Mouse (Mus musculus) megakaryocyte-erythroid progenitor cell, adult 5 weeks (primary cell): ENCODE results near the gene Ccdc71. TPM values are rescaled to one million over a fixed set of nuclear protein-coding genes. Genes with fewer than 3 reads are reported as not detected.

Source experiments
- polyA plus RNA-seq: library from polyadenylated mRNA; stranded (reverse); fragments of >175 nt; gene quantifications from 2 replicates; pipeline ENCODE4 v1.2.3, GENCODE M21; 2012

Ccdc71 gene
- 13.1 and 13.7 TPM in 2 replicates for polyA plus RNA-seq

DNA sequence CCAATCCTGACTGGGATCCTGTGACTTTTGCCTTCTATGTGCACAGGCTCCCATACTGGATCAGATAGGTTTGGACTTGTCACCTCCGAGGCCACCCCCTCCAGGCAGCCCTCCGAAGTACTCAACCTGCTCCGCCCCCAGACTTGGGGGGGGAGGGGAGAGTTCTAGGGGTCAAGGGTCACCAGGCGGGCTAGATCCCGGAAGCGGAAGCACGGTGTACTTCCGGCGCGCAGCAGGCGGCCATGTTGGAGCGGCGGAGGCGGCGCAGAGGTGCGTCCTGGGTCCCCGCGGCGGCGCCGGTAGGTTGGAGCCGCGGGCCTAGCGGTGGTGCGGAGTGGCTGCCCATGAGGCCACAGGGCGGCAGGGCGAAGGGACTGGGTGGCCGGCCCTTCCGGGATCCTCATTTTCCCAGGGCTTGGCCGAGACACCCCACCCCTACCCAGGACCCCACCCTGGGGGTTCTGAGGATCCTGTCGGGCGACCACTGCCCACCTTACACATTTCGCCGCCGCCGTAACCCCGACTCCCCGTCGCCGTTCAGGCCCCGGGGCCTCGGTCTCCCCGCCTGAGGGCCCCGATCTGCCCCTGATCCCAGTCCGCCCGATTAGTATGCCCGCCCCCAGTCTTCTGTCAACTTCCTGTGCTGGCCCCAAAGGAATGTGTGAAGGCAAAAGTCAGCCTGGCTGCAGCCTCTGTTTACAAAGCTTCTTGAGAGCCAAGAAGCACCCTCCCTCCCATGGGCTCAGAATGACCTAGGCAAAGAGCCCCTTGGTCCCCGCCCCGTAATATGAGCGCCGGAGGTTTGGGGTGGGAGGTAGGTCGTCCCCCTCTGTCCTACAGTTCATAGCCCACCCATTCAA lies at the start of gene Ccdc71:
TSS of gene Ccdc71 (plus strand) at position 209 of the 860 bp plus-strand sequence.

DNA sequence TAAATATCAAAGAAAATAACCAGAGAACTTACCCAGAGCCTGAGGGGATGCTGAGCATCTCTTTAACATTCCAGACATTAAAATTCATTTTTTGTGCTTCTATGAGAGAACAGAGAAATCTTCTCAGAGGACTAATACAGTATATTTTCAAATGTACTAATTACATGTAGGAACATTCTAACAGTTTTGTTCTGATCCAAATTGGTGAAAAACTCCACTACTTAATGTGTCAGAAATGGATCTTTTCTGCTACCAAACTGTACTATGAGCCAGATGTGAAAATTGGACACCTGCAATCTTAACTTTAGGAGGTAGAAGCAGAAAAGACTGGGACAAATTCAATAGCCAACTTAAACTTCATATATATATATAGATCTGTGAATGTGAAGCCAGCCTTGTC lies 31.9 kb upstream of the Ccdc71 start, which contains the start of gene Ccdc36:
TSS of gene Ccdc36 (minus strand) at position 101 of the 400 bp plus-strand sequence.

GRCm38 (mm10) chr9:108436182-108436581 lies 24.1 kb upstream of the Ccdc71 start, which contains the start of gene BC048562:
Gene BC048562, plus strand, starts transcription at chr9:108436482.

GRCm38 (mm10) chr9:108461181-108461631 lies 879 bp downstream of the Ccdc71 start, which contains the start of gene Klhdc8b:
Gene Klhdc8b, minus strand, starts transcription at chr9:108461581.

GRCm38 (mm10) chr9:108479721-108480351 lies 19.5 kb downstream of the Ccdc71 start, which contains the start of gene Lamb2:
Gene Lamb2, plus strand, starts transcription at chr9:108479736.

DNA sequence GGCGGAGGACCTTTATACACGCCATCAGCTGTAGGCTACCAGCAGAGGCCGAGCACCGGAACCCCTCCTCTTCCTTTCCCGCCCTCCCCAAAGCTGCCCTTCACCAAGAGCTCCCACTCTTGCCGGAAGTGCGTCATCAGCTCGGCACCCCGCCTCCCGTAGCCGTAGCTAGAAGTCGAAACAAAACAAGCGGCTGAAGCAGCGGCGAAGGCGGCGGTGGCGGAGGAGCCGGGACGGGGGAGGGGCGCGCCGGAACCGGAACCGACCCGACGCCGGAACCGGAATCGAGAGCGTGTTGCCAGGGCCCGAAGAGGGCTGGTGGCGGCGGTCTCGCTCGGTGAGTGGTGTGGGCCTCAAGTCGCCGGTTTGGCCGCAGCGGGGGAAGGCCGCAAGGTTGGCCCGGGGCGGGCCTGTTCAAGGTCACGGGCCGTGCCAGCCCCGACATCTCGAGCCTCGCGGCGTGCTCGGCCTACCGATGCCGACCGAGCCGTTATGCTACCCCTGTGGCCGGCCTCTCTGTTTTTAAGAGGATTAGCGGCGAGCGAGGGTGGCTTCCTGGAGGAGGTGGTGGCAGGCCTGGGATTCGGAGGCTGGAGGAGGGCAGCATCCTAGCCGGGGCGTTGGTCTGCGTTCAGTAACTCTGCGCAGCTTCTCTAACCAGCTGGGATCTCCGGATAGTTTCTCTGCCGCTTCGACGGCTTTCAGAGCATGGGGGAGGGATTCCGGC lies 30.4 kb downstream of the Ccdc71 start, which contains the start of gene Usp19:
TSS of gene Usp19 (plus strand) at position 44 of the 727 bp plus-strand sequence.

GRCm38 (mm10) chr9:108507619-108508434 lies 47.5 kb downstream of the Ccdc71 start, which contains the start of gene Qars:
Gene Qars, plus strand, starts transcription at chr9:108507706.

Other genes with a start within 250 kb of the Ccdc71 start
- 12.5 and 12.7 TPM in 2 replicates for gene Dag1, start 196.6 kb upstream of the Ccdc71 start, polyA plus RNA-seq
- gene Nicn1, start 170.1 kb upstream of the Ccdc71 start, polyA plus RNA-seq, result 0.28 and 0.59 TPM in 2 replicates
- 0.04 and 0.23 TPM in 2 replicates for gene Amt, start 163.7 kb upstream of the Ccdc71 start, polyA plus RNA-seq
- 110 and 123 TPM in 2 replicates for gene Rhoa, start 154.4 kb upstream of the Ccdc71 start, polyA plus RNA-seq
- gene Tcta, start 154.4 kb upstream of the Ccdc71 start, polyA plus RNA-seq, result 1.8 and 2.2 TPM in 2 replicates
- gene Gpx1, start 121.6 kb upstream of the Ccdc71 start, polyA plus RNA-seq, result 608 and 718 TPM in 2 replicates
- 70.5 and 73.8 TPM in 2 replicates for gene Usp4, start 112.7 kb upstream of the Ccdc71 start, polyA plus RNA-seq
- gene 1700102P08Rik, start 67.7 kb upstream of the Ccdc71 start, polyA plus RNA-seq, result 1.7 and 3.6 TPM in 2 replicates
- gene Ccdc36, start 32.0 kb upstream of the Ccdc71 start, polyA plus RNA-seq, result 0.04 and 0.11 TPM in 2 replicates
- not detected in 2 replicates for gene BC048562, start 24.0 kb upstream of the Ccdc71 start, polyA plus RNA-seq
- 16.9 and 18.1 TPM in 2 replicates for gene Klhdc8b, start 1.1 kb downstream of the Ccdc71 start, polyA plus RNA-seq
- gene Lamb2, start 19.2 kb downstream of the Ccdc71 start, polyA plus RNA-seq, result 0.40 and 0.66 TPM in 2 replicates
- 150 and 194 TPM in 2 replicates for gene Usp19, start 30.1 kb downstream of the Ccdc71 start, polyA plus RNA-seq
- 117 and 129 TPM in 2 replicates for gene Qars, start 47.2 kb downstream of the Ccdc71 start, polyA plus RNA-seq
- gene Qrich1, start 56.3 kb downstream of the Ccdc71 start, polyA plus RNA-seq, result 101 and 122 TPM in 2 replicates
- gene Impdh2, start 99.8 kb downstream of the Ccdc71 start, polyA plus RNA-seq, result 127 and 152 TPM in 2 replicates
- gene Ndufaf3, start 106.9 kb downstream of the Ccdc71 start, polyA plus RNA-seq, result 12.2 and 15.7 TPM in 2 replicates
- gene Dalrd3, start 109.4 kb downstream of the Ccdc71 start, polyA plus RNA-seq, result 121 and 172 TPM in 2 replicates
- 10.9 and 13.4 TPM in 2 replicates for gene Wdr6, start 118.2 kb downstream of the Ccdc71 start, polyA plus RNA-seq
- gene P4htm, start 137.1 kb downstream of the Ccdc71 start, polyA plus RNA-seq, result 3.3 and 5.9 TPM in 2 replicates
- 112 and 130 TPM in 2 replicates for gene Arih2, start 188.9 kb downstream of the Ccdc71 start, polyA plus RNA-seq
- 10.8 and 12.1 TPM in 2 replicates for gene Slc25a20, start 201.6 kb downstream of the Ccdc71 start, polyA plus RNA-seq
- 9.0 and 9.9 TPM in 2 replicates for gene Prkar2a, start 228.8 kb downstream of the Ccdc71 start, polyA plus RNA-seq